Mouse (Mus musculus): ENCODE data around the gene Btbd19. TPM values are rescaled to one million over a fixed set of nuclear protein-coding genes. Genes with fewer than 3 reads are reported as not detected.

Btbd19 gene
- total and polyA plus RNA-seq, 2 experiments = 0.74 to 1.8 TPM

GRCm38 (mm10) chr4:117123546-117124217 lies 1.8 kb downstream of the Btbd19 start:
- no peak for DNase-seq (ENCODE audit: extremely low read depth, low read depth, low spot score)
- Histone ChIP-seq H3K36me3 (ENCODE audit: control insufficient read depth, insufficient read depth, low read length) (peaks cover 12% of the 10 kb centered on the region; the same call in 1 of the 2 replicates), H3K27ac (replicated peaks; ENCODE audit: insufficient read depth, low read depth, low read length) (no peak overlapping the region), H3K4me1 (ENCODE audit: control insufficient read depth, insufficient read depth, low read length) (peaks cover 6% of the 10 kb centered on the region; the same call in 1 of the 2 replicates), H3K27me3 (ENCODE audit: control insufficient read depth, insufficient read depth, low read length) (no peaks in the 10 kb centered on the region), H3K4me3 (ENCODE audit: insufficient read depth, low read depth, low read length) (no peak overlapping the region), H3K79me2 (ENCODE audit: control insufficient read depth, insufficient read depth, low read length) (no peaks in the 10 kb centered on the region), H3K9ac (ENCODE audit: low read depth, low read length) (no peak overlapping the region)
- no peak for TF ChIP-seq CTCF (IDR thresholded peaks at IDR 0.05; ENCODE audit: low read depth, low read length)
- TF ChIP-seq POLR2A (IDR thresholded peaks at IDR 0.05; ENCODE audit: extremely low read depth, insufficient read depth, low read length) = no peak
- 52% methylated on average over 9 of the region's 9 CpGs for WGBS

- WGBS = 94% methylated on average over 4 of the region's 4 CpGs
- Histone ChIP-seq H3K27me3 (ENCODE audit: control insufficient read depth, insufficient read depth, low read length) (no peaks in the 10 kb centered on the region), H3K27ac (replicated peaks; ENCODE audit: insufficient read depth, low read depth, low read length) (no peak overlapping the region), H3K4me1 (ENCODE audit: control insufficient read depth, insufficient read depth, low read length) (peaks cover 6% of the 10 kb centered on the region; the same call in 1 of the 2 replicates), H3K79me2 (ENCODE audit: control insufficient read depth, insufficient read depth, low read length) (no peaks in the 10 kb centered on the region), H3K4me3 (ENCODE audit: insufficient read depth, low read depth, low read length) (no peak overlapping the region), H3K36me3 (ENCODE audit: control insufficient read depth, insufficient read depth, low read length) (peaks cover 1% of the 10 kb centered on the region; the same call in 1 of the 2 replicates), H3K9ac (ENCODE audit: low read depth, low read length) (no peak overlapping the region)
- DNase-seq (ENCODE audit: extremely low read depth, low read depth, low spot score) = no peak
- no peak for TF ChIP-seq CTCF (IDR thresholded peaks at IDR 0.05; ENCODE audit: low read depth, low read length)
- TF ChIP-seq POLR2A (IDR thresholded peaks at IDR 0.05; ENCODE audit: extremely low read depth, insufficient read depth, low read length) = no peak
Observed at GRCm38 (mm10) chr4:117122209-117122608, 3.3 kb downstream of the Btbd19 start.

GRCm38 (mm10) chr4:117120445-117121414 lies 4.8 kb downstream of the Btbd19 start:
- peak overlapping the region; percentile 60 for H3K27ac ChIP-seq (replicated peaks; ENCODE audit: insufficient read depth, low read depth, low read length)
- H3K79me2 ChIP-seq (ENCODE audit: control insufficient read depth, insufficient read depth, low read length) = no peaks in the 10 kb centered on the region
- no peaks in the 10 kb centered on the region for H3K36me3 ChIP-seq (ENCODE audit: control insufficient read depth, insufficient read depth, low read length)
- peaks cover 3% of the 10 kb centered on the region; the same call in 1 of the 2 replicates for H3K4me1 ChIP-seq (ENCODE audit: control insufficient read depth, insufficient read depth, low read length)
- WGBS = under 1% methylated on average over 69 of the region's 69 CpGs
- peak; percentile 89 for TF ChIP-seq CTCF (IDR thresholded peaks at IDR 0.05; ENCODE audit: low read depth, low read length)
- peak; percentile 37 for TF ChIP-seq POLR2A (IDR thresholded peaks at IDR 0.05; ENCODE audit: extremely low read depth, insufficient read depth, low read length)
- no peaks in the 10 kb centered on the region for H3K27me3 ChIP-seq (ENCODE audit: control insufficient read depth, insufficient read depth, low read length)
- DNase-seq (ENCODE audit: extremely low read depth, low read depth, low spot score) = peak; percentile 99
- H3K9ac ChIP-seq (ENCODE audit: low read depth, low read length) = peak overlapping the region; percentile 94
- peak overlapping the region; percentile 70 for H3K4me3 ChIP-seq (ENCODE audit: insufficient read depth, low read depth, low read length)

GRCm38 (mm10) chr4:117120052-117120444 lies 5.5 kb downstream of the Btbd19 start:
- no peaks in the 10 kb centered on the region for H3K79me2 ChIP-seq (ENCODE audit: control insufficient read depth, insufficient read depth, low read length)
- DNase-seq (ENCODE audit: extremely low read depth, low read depth, low spot score) = no peak
- WGBS = 8% methylated on average over 10 of the region's 10 CpGs
- no peaks in the 10 kb centered on the region for H3K27me3 ChIP-seq (ENCODE audit: control insufficient read depth, insufficient read depth, low read length)
- peak overlapping the region; percentile 60 for H3K27ac ChIP-seq (replicated peaks; ENCODE audit: insufficient read depth, low read depth, low read length)
- peaks cover 3% of the 10 kb centered on the region; the same call in 1 of the 2 replicates for H3K4me1 ChIP-seq (ENCODE audit: control insufficient read depth, insufficient read depth, low read length)
- TF ChIP-seq CTCF (IDR thresholded peaks at IDR 0.05; ENCODE audit: low read depth, low read length) = no peak
- TF ChIP-seq POLR2A (IDR thresholded peaks at IDR 0.05; ENCODE audit: extremely low read depth, insufficient read depth, low read length) = no peak
- H3K9ac ChIP-seq (ENCODE audit: low read depth, low read length) = peak overlapping the region; percentile 24
- no peaks in the 10 kb centered on the region for H3K36me3 ChIP-seq (ENCODE audit: control insufficient read depth, insufficient read depth, low read length)
- H3K4me3 ChIP-seq (ENCODE audit: insufficient read depth, low read depth, low read length) = peak overlapping the region; percentile 18; the same call in 1 of the 2 replicates

GRCm38 (mm10) chr4:117119636-117120035 lies 5.9 kb downstream of the Btbd19 start:
- WGBS = 90% methylated on average over 5 of the region's 5 CpGs
- DNase-seq (ENCODE audit: extremely low read depth, low read depth, low spot score) = no peak
- no peaks in the 10 kb centered on the region for H3K27me3 ChIP-seq (ENCODE audit: control insufficient read depth, insufficient read depth, low read length)
- H3K27ac ChIP-seq (replicated peaks; ENCODE audit: insufficient read depth, low read depth, low read length) = peak overlapping the region; percentile 60; the same call in 1 of the 2 replicates
- H3K9ac ChIP-seq (ENCODE audit: low read depth, low read length) = no peak overlapping the region
- TF ChIP-seq POLR2A (IDR thresholded peaks at IDR 0.05; ENCODE audit: extremely low read depth, insufficient read depth, low read length) = no peak
- TF ChIP-seq CTCF (IDR thresholded peaks at IDR 0.05; ENCODE audit: low read depth, low read length) = no peak
- no peaks in the 10 kb centered on the region for H3K79me2 ChIP-seq (ENCODE audit: control insufficient read depth, insufficient read depth, low read length)
- peaks cover 3% of the 10 kb centered on the region; the same call in 1 of the 2 replicates for H3K4me1 ChIP-seq (ENCODE audit: control insufficient read depth, insufficient read depth, low read length)
- H3K4me3 ChIP-seq (ENCODE audit: insufficient read depth, low read depth, low read length) = no peak overlapping the region
- no peaks in the 10 kb centered on the region for H3K36me3 ChIP-seq (ENCODE audit: control insufficient read depth, insufficient read depth, low read length)
